Mouse (Mus musculus): ENCODE data around the gene Bak1.

DNA sequence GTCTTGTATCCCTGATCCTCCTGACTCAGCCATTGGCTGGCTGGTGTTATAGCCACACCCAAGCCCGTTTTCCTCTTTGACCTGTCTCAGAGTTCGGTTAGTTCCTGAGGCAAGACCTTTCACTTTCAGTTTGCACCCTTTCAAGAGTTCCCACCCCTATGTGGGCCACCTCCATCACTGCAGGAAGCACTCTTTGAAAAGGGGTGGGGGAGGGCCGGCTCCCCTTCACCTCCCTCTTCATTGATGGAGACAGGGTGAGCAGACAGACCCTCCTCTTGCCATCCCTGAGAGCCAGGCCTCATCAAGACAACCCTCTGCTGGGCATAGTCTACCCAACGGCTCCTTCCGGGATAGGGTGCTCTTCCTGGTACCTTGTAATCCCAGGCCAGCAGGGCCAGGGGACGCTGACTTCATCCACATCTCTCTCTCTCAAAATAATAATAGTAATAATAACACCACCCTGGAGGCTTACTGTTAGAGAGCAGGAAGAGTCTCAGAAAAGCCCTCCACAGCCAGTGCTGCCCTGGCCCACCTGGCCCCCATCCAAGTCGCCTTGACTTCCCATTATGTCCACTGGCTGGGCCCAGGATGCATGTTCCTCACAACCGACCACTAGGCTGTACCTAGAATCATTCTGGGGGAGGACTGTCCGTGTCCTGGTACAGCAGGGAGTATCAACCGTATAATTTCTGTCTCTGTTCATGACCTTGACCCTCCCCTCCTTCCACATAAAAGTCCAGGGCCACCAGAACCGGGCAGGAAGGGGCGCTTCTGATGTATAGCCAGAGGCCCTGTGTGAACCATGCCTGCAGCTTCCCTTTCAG is 1.1 kb downstream of the Bak1 start:
- TF ChIP-seq TAL1 (IDR thresholded peaks at IDR 0.05; ENCODE audit: low read length) (no peak), GATA1 (IDR thresholded peaks at IDR 0.05; ENCODE audit: low read length) (no peak)
